Mouse (Mus musculus) spleen, postnatal 36 days (tissue): ENCODE results near the gene Chek2.
"Not testable (repeated sequence)": the region's sequence is repeated elsewhere in the genome, so short reads cannot be mapped to it uniquely, and the experiment has no call there.

ENCODE experiments used
- DNase-seq, 2 experiments: peaks; one replicate each; pipeline ENCODE4 v3.0.0; 2022; ENCODE audit warnings: low spot score in 2 of 2, mixed read lengths in 1 of 2

Gene Chek2

DNA sequence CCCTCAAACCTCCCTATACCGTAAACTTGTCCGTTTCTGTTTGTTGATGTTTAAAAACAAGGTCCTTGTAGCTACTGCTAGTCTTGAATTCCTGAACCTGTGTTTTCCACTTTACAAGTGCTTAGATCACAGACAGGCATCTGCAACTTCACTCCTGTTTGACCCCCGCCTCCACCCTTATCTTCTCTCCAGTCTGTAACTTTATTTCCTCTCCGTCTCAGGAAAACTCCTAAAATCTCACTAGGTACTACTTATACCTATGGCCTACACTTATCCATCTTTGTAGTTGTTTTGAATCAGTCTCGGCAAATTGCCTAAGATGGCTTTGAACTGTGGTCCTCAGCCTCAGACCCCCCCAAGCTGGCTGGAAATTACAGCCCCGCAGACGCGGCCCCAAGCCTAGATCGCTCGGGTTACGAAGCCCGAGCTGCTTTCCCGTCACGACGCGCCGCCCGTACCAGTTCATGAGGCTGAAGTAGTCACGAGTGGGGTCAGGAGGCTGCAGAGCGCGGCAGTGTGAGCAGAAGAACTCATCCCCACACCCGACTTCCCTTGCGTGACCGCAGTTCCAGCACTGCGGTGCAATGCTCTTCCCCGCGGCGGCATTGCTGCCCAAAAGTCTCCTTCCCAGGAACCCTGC lies 621 bp upstream of the Chek2 start:
- peak; percentile 16 to 54 for DNase-seq

DNA sequence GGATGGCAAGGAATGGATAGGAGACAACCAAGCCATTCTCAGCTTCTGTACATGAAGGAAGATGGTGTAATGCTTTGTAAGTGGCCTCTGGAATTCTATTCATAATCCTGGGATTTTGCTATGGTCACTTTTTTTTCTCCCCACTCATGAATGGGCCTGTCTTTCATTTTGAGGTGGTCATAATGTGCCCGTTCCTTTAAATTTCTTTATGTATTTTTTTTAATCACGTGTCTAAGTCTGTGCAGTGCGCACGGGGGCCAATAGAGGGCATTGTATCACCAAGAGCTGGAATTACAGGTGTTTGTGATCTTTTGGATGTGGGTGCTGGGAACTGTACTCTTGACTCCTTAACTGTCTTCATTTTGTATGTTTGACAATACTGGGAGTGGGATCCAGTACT lies 686 bp downstream of the Chek2 start:
- DNase-seq: peak; percentile 34 to 69

DNA sequence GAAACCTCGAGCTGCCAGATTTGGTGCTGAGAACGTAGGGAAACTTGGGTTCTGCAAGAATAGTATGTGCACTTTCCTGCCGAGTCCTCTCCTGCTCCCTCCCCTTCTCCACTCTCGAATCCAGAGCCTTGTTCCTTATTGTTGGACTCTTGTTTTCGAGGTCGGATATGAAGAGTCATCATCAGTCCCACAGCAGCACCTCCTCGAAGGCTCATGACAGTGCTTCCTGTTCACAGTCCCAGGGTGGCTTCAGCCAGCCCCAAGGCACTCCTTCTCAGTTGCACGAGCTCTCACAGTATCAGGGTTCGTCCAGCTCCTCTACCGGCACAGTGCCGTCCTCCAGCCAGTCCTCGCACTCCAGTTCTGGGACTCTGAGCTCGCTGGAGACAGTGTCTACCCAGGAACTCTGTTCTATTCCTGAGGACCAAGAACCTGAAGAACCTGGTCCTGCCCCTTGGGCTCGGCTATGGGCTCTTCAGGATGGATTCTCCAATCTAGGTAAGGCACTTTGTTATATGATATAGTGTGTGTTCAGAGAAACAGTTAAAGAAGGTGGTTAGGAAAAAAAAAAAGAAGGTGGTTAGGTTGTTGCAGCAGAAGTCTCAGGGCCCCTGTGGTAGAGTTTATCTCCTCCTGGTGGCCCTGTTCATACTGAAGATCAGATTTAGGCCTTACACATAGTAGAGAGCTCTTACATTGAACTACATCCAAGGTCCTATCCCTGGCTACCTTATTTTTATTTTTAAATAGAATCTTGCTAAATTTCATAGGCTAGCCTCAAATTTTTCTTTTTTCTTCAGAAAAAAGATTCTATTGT lies 1.5 kb downstream of the Chek2 start:
- no peak for DNase-seq

DNA sequence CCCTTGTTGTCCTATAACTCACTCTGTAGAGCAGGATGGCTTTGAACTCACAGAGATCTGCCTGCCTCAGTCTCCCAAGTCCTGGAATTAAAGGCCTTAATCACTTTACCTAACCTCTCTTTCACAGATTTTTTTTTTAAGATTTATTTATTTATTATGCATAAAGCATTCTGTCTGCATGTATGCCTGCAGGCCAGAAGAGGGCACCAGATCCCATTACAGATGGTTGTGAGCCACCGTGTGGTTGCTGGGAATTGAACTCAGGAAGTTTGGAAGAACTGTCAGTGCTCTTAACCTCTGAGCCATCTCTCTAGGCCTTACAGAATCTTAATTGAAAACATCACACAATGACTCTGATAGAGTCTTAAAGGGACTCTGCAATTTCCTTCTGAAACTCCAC lies 13.2 kb downstream of the Chek2 start:
- DNase-seq: no peak

- no peak for DNase-seq
These were observed 17.3 kb downstream of the Chek2 start for GRCm38 (mm10) chr5:110857091-110857490.

DNA sequence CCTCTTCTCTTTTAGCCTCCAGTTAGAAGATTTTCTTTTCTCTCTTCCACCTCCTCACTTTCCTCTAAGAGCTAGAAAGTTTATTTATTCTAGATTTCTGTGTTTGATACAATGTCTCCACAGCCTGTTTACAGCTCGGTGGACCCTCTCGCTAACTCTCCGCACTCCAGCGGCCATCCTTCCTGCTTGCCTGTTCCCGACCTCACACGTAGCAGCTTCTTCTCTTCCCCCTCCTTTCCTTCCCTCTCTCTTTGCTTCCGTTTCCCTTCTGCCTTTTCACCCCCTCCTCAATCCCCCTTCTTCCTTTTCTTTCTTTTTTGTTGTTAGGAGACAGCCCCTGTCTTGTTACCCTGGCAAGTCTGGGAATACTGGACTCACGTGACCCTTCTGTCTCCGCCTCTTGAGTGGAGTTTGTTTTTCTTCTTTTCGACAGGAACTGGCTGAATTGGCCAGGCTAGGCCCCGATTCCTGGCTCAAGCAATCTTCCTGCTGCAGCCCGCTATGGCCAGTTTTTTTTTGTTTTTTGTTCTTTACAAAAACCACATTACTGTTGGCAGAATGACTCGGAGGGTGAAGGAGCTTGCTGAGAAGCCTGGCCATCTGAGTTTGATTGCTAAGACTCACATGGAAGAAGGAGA lies 19.4 kb downstream of the Chek2 start:
- DNase-seq: no peak

DNA sequence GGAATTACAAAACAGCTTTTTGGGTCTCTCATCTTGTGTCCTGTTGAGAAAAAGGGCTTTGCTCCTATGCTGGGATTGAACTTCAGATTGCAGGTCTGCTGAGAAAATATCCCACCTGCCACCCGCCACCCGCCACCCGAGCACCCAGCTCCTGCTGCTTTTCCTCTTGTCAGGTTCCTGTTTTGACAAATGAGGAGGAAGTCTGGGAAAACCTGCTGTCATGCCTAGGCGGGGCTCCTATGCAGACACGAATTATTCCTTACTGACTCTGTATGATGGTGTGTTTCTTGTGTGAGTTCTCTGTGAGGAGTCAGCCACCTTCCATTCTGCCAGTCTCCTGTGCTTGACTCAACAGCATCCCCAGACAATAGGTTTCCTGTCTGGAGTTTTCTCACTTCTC lies 20.7 kb downstream of the Chek2 start:
- DNase-seq: no peak

- DNase-seq: no peak
These were observed 28.7 kb downstream of the Chek2 start for GRCm38 (mm10) chr5:110868460-110868859.

- DNase-seq: no peak
These were observed 29.5 kb downstream of the Chek2 start for GRCm38 (mm10) chr5:110869242-110869669.

DNA sequence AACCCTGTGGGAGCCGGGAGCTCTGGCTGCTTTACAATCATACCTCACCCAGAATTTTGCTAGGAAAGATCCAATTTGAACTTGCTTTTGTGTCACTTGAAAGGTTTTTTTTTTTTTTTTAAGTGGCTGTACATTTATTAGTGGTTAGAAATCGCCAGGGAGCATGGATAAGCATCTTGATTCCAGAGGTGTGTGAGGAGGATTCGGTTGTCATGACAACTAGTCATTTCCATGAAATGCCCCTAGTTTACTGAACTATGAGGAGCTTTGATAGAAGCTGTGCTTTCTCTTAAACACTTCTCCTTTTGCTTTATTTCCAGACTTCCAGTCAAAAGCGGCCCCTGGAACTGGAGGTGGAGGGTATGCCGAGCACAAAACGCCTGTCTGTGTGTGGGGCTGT lies 33.4 kb downstream of the Chek2 start:
- no peak for DNase-seq

DNA sequence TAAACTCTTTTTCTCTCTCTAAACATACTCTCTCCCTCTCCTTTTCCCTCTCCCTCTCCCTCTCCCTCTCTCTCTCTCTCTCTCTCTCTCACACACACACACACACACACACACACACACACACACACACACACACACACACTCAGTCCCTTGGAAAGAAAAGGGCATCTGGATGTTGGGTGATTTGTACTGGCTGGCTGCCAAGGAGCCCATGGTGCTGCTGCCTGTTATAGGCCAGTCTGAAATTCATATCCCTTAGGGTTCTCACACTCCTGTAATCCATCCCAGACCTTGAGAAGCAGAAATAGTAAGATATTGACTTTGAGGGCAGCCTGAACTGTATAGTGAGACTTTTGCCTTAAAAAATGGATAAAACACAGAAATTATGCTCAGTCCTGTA lies 34.9 kb downstream of the Chek2 start:
- no peak for DNase-seq

DNA sequence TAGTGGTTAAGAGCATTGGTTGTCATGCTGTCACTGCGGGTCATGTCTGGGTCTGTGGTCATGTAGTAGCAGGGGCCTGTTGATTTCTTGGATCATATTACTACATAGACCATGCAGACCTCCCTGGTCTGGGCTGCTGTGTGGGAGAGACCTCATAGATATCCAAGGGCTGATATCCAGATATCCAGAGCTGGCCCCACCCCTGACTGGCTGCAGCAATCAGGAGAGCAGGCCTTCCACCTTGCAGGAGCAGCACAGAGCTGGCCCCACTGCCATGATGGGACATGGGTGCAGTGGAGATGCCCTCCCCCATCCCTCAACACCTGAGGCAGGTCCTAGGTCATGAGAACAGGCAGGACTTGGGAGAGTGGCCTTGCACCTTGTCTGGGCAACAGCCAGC lies 35.5 kb downstream of the Chek2 start:
- no peak for DNase-seq

GRCm38 (mm10) chr5:110877666-110878505 lies 38.1 kb downstream of the Chek2 start:
- no peak for DNase-seq

GRCm38 (mm10) chr5:110878526-110878925 lies 38.7 kb downstream of the Chek2 start:
- DNase-seq: not testable (repeated sequence)

DNA sequence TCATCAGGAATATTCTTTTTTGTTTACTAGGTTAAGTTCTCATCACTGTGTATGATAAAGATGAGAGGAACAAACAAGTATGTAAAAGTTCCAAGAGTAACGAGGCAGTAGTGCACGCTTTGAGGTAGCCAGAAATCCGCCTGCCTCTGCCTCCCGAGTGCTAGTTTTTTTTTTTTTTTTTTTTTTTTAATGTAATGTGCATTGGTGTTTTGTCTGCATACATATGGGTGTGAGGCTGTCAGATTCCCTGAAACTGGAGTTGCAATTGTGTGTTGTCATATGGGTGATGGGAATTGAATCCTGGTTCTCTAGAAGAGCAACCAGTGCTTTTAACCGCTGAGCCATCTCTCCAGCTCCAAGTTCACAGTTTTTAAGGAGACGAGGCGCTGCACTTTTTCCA lies 39.3 kb downstream of the Chek2 start:
- no peak for DNase-seq

DNA sequence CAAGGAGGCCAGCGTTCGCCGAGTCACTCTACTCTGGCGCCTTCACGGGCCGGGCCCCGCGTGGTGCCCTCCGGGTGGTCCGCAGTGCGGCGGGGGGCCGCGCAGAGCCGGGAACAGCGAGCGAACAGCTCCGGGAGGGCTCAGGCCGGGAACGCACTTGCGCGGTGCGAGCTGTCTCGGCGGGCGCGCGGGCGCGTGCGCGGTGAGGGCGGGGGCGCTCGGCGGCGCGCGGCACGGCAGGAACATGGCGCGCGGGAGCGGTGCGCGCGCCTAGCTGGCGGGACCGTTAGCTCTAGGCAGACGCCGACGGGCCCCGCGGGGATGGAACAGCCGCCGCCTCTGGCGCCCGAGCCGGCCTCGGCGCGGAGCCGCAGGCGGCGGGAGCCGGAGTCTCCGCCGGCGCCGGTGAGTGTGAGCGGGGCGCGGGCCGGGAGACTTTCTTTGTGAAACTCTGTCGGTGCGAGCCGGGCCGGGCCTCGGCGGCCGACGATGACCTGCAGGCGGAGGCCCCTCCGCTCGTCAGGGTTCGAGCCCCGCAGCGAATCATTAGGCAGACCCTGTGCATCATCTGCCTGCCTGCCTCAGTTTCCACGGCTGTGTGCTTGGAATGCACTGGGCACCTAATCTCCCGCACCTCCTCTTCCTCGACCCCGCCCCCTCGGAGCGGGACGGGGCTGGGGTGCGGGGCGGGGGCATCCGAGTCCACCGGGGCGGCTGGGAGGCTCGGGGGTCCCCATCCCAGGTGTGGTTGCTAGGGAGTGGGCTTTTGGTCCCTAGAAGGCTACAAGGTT lies 40.0 kb downstream of the Chek2 start, which contains the start of gene Ttc28:
Gene Ttc28, plus strand, starts transcription at position 220 of the 791 bp plus-strand sequence.
- DNase-seq: peak; percentile 75 to 79

GRCm38 (mm10) chr5:110888596-110888995 lies 48.8 kb downstream of the Chek2 start:
- DNase-seq: no peak

DNA sequence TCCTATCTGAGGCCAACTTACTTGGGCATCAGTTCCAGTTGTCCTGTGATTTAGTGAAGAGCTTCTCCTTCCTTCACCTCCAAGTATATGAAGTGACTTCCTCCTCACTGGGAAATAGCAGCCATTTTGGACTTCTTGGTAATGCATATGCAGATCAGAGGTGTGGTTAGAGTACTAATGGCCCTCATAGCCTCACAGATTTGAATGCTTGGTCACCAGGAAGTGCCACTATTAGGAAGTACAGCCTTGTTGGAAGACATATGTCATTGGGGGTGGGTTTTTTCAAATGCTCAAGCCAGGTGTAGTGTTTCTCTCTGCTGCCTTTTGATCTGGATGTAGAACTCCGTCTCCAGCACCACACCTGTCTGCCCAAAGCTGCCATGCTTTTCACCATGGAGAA lies 50.2 kb downstream of the Chek2 start:
- no peak for DNase-seq

DNA sequence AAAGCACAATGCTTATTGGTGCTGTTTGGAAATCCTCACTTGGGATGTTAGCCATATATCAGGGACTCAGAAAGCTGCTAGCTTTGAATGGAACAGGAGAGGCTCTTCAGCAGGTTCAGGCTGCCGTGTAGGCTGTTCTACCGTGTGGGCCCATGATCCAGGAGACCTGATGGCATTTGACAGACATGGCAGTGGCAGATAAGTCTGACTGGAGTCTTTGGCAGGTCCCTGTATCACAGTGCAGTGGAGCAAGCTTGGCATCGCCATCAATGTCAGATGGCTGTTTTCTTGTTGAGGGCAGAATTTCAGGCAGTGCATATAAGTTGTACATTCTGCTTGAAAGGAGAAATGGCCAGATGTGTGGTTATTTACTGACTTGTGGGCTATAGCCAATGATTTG lies 50.8 kb downstream of the Chek2 start:
- DNase-seq: no peak

- DNase-seq: no peak
These were observed 57.5 kb downstream of the Chek2 start for GRCm38 (mm10) chr5:110897114-110897788.
